Mouse (Mus musculus): ENCODE data around the gene Mob3c.

- TF ChIP-seq POLR2A (IDR thresholded peaks at IDR 0.05; ENCODE audit: insufficient read depth, low read length) = no peak
- TF ChIP-seq EP300 (IDR thresholded peaks at IDR 0.05; ENCODE audit: insufficient read depth, low read depth, low read length) = no peak
- no peak for TF ChIP-seq CTCF (IDR thresholded peaks at IDR 0.05; ENCODE audit: low read depth, low read length)
These were observed 45.3 kb downstream of the Mob3c start for GRCm38 (mm10) chr4:115873231-115873630.
